Mouse (Mus musculus): Measurements from ENCODE around the gene Atp5c1. TPM values are rescaled to one million over a fixed set of nuclear protein-coding genes. Genes with fewer than 3 reads are reported as not detected.

Gene Atp5c1
- polyA plus RNA-seq, 1 experiment from 2014 or later = 1,104 TPM

- no peak for ATAC-seq (replicated peaks; ENCODE audit: insufficient number of reproducible peaks, low FRiP score, low TSS enrichment)
- no peak overlapping the region for H3K27ac ChIP-seq (ENCODE audit: low read depth, low read length)
- no peak overlapping the region for H3K9ac ChIP-seq (ENCODE audit: low read depth, low read length)
- no peaks in the 10 kb centered on the region for H3K36me3 ChIP-seq (ENCODE audit: control insufficient read depth, insufficient read depth, low read length)
- H3K27me3 ChIP-seq (ENCODE audit: control insufficient read depth, insufficient read depth, low read length) = no peaks in the 10 kb centered on the region
- WGBS (ENCODE audit: insufficient replicate concordance) = 66% methylated on average over 2 of the region's 2 CpGs
- H3K4me1 ChIP-seq (ENCODE audit: control insufficient read depth, insufficient read depth, low read length) = no peaks in the 10 kb centered on the region
- H3K4me2 ChIP-seq = no peak overlapping the region
- no peaks in the 10 kb centered on the region for H3K9me3 ChIP-seq (replicated peaks; ENCODE audit: control insufficient read depth, low read length)
- no peak overlapping the region for H3K4me3 ChIP-seq (ENCODE audit: low read depth, low read length)
Observed at GRCm38 (mm10) chr2:10100471-10100870, 20.2 kb upstream of the Atp5c1 start.

DNA sequence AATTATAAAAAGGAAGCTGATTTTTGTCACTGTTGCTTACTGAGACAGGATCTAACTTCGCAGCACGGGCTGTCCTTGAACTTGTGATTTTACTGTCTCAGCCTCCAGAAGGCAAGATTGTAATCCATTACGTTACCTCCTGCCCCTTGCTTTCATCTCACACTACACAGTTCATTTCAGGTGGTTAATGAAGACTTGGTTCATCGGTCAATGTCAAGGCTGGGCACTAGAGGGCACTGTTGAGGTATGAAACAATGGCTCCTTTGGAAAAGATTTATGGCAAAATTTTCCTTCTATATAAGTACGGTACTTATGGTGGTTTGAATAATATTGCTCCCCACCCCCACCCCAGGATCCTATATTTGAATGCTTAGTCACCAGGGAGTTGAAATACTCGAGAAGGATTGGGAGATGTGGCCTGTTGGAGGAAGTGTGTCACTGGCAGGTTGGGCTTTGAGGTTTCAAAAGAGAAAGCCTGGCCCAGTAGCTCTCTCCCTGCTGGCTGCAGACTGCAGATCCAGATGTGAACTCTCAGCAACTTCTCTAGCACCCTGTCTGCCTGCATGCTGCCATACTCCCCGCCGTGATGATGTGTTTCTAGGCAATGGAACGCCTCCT is 18.4 kb upstream of the Atp5c1 start:
- H3K9me3 ChIP-seq (replicated peaks; ENCODE audit: control insufficient read depth, low read length) = no peaks in the 10 kb centered on the region

DNA sequence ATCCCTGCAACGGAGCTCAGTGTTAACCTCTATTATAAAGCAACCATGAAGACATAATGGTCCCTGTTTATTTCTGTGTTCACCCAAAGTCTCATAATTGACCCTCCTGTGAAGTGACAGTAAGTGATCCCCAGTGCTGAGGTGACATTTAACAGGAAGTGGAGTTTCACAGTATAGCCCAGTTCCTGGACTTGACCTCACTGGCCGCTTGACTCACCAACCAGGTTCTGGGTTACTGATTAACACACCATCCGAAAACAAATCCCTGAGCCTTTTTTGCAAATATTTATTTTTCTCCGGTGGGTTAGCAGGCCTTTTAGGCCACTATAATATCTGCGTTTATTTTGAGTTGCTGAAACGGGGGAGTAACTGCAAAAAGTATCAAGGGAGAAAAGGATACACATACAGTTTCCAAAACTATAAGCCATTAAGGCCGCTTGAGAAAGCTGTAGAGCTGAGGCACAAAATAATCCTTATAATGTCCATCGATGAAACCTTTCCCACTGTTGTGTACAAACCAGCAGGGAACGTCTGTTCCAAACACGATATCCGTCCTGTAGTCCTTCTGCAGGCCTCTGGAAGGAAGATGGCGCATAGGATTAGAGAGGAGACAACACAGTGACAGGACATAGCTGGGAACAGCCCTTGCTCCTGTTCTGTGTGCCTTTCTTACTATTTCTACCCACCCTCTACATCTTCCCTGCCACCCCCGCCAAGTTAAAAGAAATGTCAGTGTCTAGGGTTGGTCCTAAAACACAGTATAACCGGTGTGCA is 14.2 kb upstream of the Atp5c1 start:
- peaks cover 14% of the 10 kb centered on the region for H3K36me3 ChIP-seq (ENCODE audit: control insufficient read depth, insufficient read depth, low read length)
- WGBS (ENCODE audit: insufficient replicate concordance) = 84% methylated on average over 14 of the region's 14 CpGs
- H3K9me3 ChIP-seq (replicated peaks; ENCODE audit: control insufficient read depth, low read length) = no peaks in the 10 kb centered on the region
- H3K9ac ChIP-seq (ENCODE audit: low read depth, low read length) = no peak overlapping the region
- no peak overlapping the region for H3K4me2 ChIP-seq
- H3K4me3 ChIP-seq (ENCODE audit: low read depth, low read length) = no peak overlapping the region
- H3K27me3 ChIP-seq (ENCODE audit: control insufficient read depth, insufficient read depth, low read length) = no peaks in the 10 kb centered on the region
- no peak overlapping the region for H3K27ac ChIP-seq (ENCODE audit: low read depth, low read length)
- H3K4me1 ChIP-seq (ENCODE audit: control insufficient read depth, insufficient read depth, low read length) = no peaks in the 10 kb centered on the region
- no peak for ATAC-seq (replicated peaks; ENCODE audit: insufficient number of reproducible peaks, low FRiP score, low TSS enrichment)

More for the DNA sequence above, 18.4 kb upstream of the Atp5c1 start:
- Histone ChIP-seq H3K4me2 (no peak overlapping the region), H3K4me3 (ENCODE audit: low read depth, low read length) (no peak overlapping the region), H3K27ac (ENCODE audit: low read depth, low read length) (no peak overlapping the region), H3K4me1 (ENCODE audit: control insufficient read depth, insufficient read depth, low read length) (no peaks in the 10 kb centered on the region), H3K27me3 (ENCODE audit: control insufficient read depth, insufficient read depth, low read length) (no peaks in the 10 kb centered on the region), H3K9ac (ENCODE audit: low read depth, low read length) (no peak overlapping the region), H3K36me3 (ENCODE audit: control insufficient read depth, insufficient read depth, low read length) (no peaks in the 10 kb centered on the region)
- WGBS (ENCODE audit: insufficient replicate concordance) = 37% methylated on average over 9 of the region's 9 CpGs
- ATAC-seq (replicated peaks; ENCODE audit: insufficient number of reproducible peaks, low FRiP score, low TSS enrichment) = no peak

- Histone ChIP-seq H3K9ac (ENCODE audit: low read depth, low read length) (no peak overlapping the region), H3K9me3 (replicated peaks; ENCODE audit: control insufficient read depth, low read length) (no peaks in the 10 kb centered on the region), H3K27me3 (ENCODE audit: control insufficient read depth, insufficient read depth, low read length) (no peaks in the 10 kb centered on the region), H3K4me1 (ENCODE audit: control insufficient read depth, insufficient read depth, low read length) (peaks cover 2% of the 10 kb centered on the region; the same call in 1 of the 2 replicates), H3K4me2 (no peak overlapping the region), H3K4me3 (ENCODE audit: low read depth, low read length) (no peak overlapping the region), H3K27ac (ENCODE audit: low read depth, low read length) (no peak overlapping the region), H3K36me3 (ENCODE audit: control insufficient read depth, insufficient read depth, low read length) (peaks cover 14% of the 10 kb centered on the region)
- WGBS (ENCODE audit: insufficient replicate concordance) = 92% methylated on average over 8 of the region's 8 CpGs
- ATAC-seq (replicated peaks; ENCODE audit: insufficient number of reproducible peaks, low FRiP score, low TSS enrichment) = no peak
Observed at GRCm38 (mm10) chr2:10087256-10087850, 7.0 kb upstream of the Atp5c1 start.

GRCm38 (mm10) chr2:10082737-10083136 is 2.4 kb upstream of the Atp5c1 start:
- no peak overlapping the region for H3K9ac ChIP-seq (ENCODE audit: low read depth, low read length)
- no peaks in the 10 kb centered on the region for H3K9me3 ChIP-seq (replicated peaks; ENCODE audit: control insufficient read depth, low read length)
- WGBS (ENCODE audit: insufficient replicate concordance) = 77% methylated on average over 1 of the region's 1 CpGs
- no peak overlapping the region for H3K4me2 ChIP-seq
- H3K36me3 ChIP-seq (ENCODE audit: control insufficient read depth, insufficient read depth, low read length) = no peaks in the 10 kb centered on the region
- no peaks in the 10 kb centered on the region for H3K27me3 ChIP-seq (ENCODE audit: control insufficient read depth, insufficient read depth, low read length)
- H3K4me3 ChIP-seq (ENCODE audit: low read depth, low read length) = no peak overlapping the region
- H3K4me1 ChIP-seq (ENCODE audit: control insufficient read depth, insufficient read depth, low read length) = peaks cover 18% of the 10 kb centered on the region
- H3K27ac ChIP-seq (ENCODE audit: low read depth, low read length) = no peak overlapping the region
- no peak for ATAC-seq (replicated peaks; ENCODE audit: insufficient number of reproducible peaks, low FRiP score, low TSS enrichment)

DNA sequence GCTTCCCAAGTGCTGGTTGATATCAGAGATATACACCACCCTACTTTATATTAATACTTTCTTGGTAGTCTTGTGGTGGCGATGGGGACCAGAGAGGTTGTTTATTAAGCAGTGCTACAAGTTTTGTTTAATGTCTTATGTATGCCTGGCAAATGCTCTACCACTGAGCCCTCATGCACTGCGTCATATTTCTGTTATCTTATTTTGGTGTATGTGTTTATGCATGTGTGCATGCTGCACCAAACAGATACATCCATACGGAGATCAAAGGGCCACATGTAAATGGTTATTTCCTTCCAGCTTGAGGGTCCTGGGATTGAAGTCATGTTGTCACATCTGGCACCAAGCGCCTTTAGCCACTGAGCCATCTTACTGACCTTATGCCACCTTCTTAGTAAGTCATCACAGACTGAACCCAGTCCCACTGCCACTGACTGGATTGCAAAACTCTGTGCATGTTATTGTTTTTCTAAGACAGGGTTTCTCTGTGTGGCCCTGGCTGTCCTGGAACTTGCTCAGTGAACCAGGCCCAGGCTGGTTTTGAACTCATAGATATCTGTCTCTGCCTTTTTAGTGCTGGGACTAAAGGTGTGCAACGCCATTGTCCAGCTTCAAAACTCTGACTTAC is 1.3 kb upstream of the Atp5c1 start:
- Histone ChIP-seq H3K4me2 (peak overlapping the region; percentile 74), H3K36me3 (ENCODE audit: control insufficient read depth, insufficient read depth, low read length) (no peaks in the 10 kb centered on the region), H3K4me3 (ENCODE audit: low read depth, low read length) (peak overlapping the region; percentile 28), H3K4me1 (ENCODE audit: control insufficient read depth, insufficient read depth, low read length) (peaks cover 20% of the 10 kb centered on the region), H3K9me3 (replicated peaks; ENCODE audit: control insufficient read depth, low read length) (no peaks in the 10 kb centered on the region), H3K27me3 (ENCODE audit: control insufficient read depth, insufficient read depth, low read length) (no peaks in the 10 kb centered on the region), H3K9ac (ENCODE audit: low read depth, low read length) (no peak overlapping the region), H3K27ac (ENCODE audit: low read depth, low read length) (no peak overlapping the region)
- ATAC-seq (replicated peaks; ENCODE audit: insufficient number of reproducible peaks, low FRiP score, low TSS enrichment) = no peak
- 86% methylated on average over 5 of the region's 5 CpGs for WGBS (ENCODE audit: insufficient replicate concordance)

DNA sequence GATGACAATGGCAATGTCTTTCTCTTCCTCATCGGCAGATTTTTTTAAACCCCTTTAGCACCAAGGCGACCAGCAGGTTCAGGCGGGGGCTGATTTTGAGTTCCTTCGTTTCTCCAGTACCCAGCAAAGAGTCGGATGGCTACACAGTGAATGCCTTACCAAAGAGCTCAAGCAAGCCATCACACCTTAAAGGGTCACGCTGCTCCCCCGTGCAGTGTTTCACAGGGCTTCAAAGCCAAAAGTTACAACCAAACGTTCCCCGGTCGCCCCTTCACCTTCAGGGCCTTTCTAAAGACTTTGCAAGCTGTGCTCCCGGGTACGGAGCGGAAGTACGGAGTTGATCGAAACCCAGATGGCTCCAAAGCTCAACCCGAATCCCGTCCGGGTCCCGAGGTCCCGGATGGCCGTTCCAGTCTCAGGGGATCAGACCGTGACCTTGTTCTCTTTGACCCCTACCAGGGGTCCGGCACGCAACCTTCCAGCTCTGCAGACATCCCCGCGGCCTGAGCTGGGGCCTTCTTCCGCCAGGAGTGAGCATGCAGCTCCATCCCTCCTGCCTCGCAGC is 483 bp downstream of the Atp5c1 start:
- Histone ChIP-seq H3K36me3 (ENCODE audit: control insufficient read depth, insufficient read depth, low read length) (no peaks in the 10 kb centered on the region), H3K9me3 (replicated peaks; ENCODE audit: control insufficient read depth, low read length) (no peaks in the 10 kb centered on the region), H3K4me1 (ENCODE audit: control insufficient read depth, insufficient read depth, low read length) (peaks cover 29% of the 10 kb centered on the region), H3K9ac (ENCODE audit: low read depth, low read length) (peak overlapping the region; percentile 100), H3K27ac (ENCODE audit: low read depth, low read length) (peak overlapping the region; percentile 92), H3K4me2 (peak overlapping the region; percentile 83), H3K27me3 (ENCODE audit: control insufficient read depth, insufficient read depth, low read length) (no peaks in the 10 kb centered on the region), H3K4me3 (ENCODE audit: low read depth, low read length) (peak overlapping the region; percentile 82)
- peak; percentile 40; the same call in 1 of the 2 replicates for ATAC-seq (replicated peaks; ENCODE audit: insufficient number of reproducible peaks, low FRiP score, low TSS enrichment)
- under 1% methylated on average over 28 of the region's 28 CpGs for WGBS (ENCODE audit: insufficient replicate concordance)

DNA sequence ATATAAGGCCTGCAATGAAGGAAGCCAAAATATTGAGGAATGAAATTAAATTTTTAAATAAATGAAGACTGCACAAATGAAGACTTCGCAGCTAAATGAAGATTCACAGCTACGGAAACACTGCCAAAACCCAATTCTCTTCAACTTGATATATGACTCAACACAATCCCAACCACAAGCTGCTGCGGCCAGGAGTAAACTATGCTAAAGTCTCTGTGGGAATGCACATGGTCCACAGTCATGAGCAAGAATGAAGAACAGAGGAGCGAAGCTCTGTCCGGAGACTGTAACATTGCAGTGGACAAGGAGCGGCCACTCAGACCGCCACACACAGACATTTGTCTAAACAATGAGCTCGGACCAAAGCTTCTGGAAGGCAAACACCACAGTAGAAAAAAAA is 3.6 kb downstream of the Atp5c1 start:
- no peak overlapping the region for H3K4me3 ChIP-seq (ENCODE audit: low read depth, low read length)

More for the DNA sequence above, 3.6 kb downstream of the Atp5c1 start:
- Histone ChIP-seq H3K9ac (ENCODE audit: low read depth, low read length) (no peak overlapping the region), H3K27ac (ENCODE audit: low read depth, low read length) (no peak overlapping the region), H3K4me1 (ENCODE audit: control insufficient read depth, insufficient read depth, low read length) (peaks cover 40% of the 10 kb centered on the region), H3K27me3 (ENCODE audit: control insufficient read depth, insufficient read depth, low read length) (no peaks in the 10 kb centered on the region), H3K36me3 (ENCODE audit: control insufficient read depth, insufficient read depth, low read length) (no peaks in the 10 kb centered on the region), H3K9me3 (replicated peaks; ENCODE audit: control insufficient read depth, low read length) (no peaks in the 10 kb centered on the region), H3K4me2 (0 out of 2 replicates have a peak overlapping the region, but pooled peaks have one; percentile 20)
- no peak for ATAC-seq (replicated peaks; ENCODE audit: insufficient number of reproducible peaks, low FRiP score, low TSS enrichment)
- WGBS (ENCODE audit: insufficient replicate concordance) = 83% methylated on average over 8 of the region's 8 CpGs

Measured in heart, embryonic 11.5 days (tissue).